Mouse (Mus musculus) monocyte, adult 2 months (primary cell): ENCODE data around the gene Gm973.
A peak's percentile ranks its signal among the peaks of the same experiment; 100 is the strongest.

Source experiments
- DNase-seq, 2 experiments: peaks; one replicate each; pipeline ENCODE4 v3.0.0; 2022; ENCODE audit warnings: low spot score in 2 of 2, low read depth in 1 of 2

Gene Gm973

DNA sequence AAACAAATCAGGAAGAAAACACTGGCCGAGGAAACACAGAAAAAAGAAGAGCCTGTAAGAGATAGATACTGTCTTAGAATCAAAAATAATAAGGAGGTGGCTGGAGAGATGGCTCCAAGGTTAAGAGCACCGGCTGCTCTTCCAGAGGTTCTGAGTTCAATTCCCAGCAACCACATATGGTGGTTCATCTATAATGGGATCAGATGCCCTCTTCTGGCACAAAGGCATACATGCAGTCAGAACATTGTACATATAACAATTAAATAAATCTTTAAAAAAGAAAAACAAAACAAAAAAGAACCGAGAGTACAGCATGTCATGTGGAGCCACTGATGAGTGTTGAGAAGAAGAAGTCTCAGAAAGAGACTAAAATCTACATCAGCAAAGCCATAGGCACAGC lies 64.8 kb downstream of the Gm973 start:
- DNase-seq: no peak

GRCm38 (mm10) chr1:59584656-59585410 lies 68.8 kb downstream of the Gm973 start:
- DNase-seq: no peak

DNA sequence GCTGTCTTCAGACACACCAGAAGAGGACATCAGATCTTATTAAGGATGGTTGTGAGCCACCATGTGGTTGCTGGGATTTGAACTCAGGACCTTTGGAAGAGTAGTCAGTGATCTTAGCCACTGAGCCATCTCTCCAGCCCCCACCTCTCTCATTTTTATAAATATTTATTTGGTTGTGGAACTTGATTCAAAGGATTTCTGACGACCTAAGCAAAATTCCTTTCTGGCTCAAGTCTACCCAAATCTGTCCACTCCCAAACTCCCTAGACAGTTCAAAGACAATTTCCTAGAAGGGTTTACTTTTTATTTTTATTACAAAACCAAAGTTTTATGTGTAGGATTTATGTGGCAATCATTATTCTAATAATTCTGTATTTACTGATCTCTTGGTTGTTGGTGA lies 73.2 kb downstream of the Gm973 start:
- no peak for DNase-seq

DNA sequence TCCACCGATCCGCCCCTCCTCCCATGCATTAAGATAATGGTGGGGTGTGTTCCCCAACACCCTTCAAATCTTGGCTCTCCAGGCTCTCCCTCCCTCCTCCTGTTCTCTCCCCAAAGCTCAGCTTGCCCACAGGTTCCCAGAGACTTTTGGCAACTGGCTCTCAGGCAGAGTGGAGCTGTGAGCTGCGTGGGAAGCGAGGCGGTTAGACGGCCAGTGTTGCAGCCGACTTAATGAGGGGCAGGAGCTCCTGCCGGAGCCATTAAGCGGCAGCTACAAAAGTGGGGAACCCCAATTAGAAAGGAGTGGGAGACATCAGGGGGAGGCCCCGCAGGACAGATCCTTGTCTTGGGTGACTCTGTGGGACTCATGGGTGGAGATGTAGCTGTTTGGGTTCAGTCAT lies 76.3 kb downstream of the Gm973 start:
- no peak for DNase-seq

- no peak for DNase-seq
Observed at GRCm38 (mm10) chr1:59592876-59593275, 76.8 kb downstream of the Gm973 start.

DNA sequence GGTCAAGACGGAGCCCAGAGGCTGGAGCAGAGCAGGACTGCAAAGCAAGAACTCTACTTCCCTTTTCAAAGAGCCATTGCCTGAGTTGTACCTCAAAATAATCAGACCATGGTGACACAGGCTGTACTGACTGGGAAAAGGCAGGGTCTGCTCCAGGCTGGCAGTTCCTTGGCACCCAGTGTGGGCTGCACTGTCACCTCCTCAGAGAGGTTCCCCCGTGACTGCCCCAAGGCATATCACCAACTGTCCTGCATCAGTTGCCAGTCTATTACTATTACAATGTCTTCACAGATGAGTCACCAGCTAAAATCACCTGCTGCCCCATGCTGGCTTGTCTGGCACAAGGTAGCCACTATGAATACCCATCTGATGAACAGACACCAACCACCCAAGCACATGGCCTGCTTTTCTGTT lies 77.6 kb downstream of the Gm973 start:
- DNase-seq: no peak

- no peak for DNase-seq
Observed at GRCm38 (mm10) chr1:59594586-59595266, 78.7 kb downstream of the Gm973 start.

DNA sequence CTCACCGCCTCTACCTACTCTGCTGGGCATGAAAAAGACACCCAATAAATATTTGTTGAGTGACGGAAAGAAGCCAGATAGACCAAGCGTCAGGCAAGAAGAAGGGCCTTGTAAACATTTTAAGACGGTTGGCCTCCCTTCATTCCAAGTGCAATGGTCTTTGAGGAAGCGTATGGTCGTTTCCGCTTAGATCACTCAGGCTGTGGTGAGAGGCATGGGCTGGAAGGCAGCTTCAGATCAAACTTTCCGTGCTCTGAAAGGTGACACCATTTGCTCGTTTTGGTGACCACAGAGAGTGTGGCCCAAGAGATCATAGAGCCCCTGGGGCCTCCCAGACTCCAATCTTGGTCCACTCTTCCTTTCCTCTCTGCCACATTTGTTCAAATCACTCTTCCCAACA lies 79.5 kb downstream of the Gm973 start:
- no peak for DNase-seq

DNA sequence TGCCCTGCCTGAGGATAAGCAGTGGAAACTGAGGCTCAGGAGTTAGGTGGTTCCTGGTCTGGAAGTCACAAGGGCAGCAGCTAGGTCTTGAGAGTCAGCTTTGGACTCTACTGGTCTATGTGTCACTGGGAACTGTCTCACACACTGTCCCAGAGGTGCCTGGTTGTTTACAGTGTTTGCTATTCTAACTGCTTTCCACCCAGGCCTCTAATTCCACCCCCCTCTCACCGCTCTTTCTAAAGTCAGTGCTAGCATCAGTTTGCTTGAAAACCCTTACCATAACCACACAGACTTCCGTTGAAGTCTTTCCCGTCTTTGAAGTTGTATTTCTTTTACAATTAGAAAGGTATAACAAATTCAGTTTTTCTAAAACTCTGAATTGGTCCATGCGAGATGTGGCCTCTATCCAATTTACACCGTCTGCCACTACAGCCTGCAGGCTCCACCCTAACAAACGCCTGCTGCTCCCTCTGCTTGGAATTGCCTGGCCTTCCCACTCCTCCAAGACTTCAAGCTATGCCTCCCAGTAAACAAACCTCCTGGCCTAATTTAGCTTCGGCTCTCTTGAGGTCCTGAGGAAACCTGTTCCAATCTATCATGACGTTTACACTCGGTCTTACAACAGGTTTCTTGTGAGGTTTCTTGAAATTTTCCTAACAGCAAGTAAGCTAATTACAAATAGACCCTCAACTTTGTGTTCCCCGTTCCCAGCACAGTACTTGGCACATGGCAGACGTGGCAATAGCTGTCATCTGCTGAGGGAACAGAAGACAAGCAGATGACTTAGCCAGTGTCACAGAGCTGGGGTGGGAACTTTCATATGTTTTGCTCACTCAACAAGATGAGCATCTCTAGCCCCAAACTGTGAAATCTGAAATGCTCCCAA lies 86.7 kb downstream of the Gm973 start:
- no peak for DNase-seq

DNA sequence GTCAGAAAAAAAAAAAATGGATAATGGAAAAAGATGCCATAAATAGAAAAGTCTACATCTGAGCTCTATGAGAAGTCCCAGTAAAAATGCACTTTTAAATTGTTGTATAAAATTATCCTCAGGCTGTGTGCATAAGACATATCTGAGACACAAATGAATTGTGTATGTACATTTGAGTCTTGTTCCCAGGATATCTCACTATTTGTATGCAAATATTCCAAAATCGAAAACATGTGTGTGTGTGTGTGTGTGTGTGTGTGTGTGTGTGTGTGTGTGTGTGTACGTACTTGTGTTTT lies 87.3 kb downstream of the Gm973 start:
- DNase-seq: no peak

DNA sequence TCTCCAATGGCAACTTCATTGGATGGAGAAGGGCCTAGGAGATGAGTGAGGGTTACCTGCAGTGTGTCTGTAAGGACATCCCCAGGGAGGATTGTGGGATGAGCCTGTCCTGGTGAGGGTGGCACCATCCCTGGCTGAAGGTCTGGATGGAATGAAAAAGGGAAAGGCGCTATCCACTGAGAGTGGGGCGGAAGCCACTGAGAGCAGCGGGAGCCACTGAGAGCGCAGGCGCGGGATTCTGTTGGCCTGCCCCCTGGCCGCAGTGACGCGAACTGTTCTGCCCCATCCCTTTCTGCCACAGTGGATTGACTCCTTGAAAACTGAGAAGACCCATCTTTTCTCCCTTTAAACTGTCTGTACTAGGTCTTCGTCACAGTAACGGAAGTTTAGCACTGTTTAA lies 87.8 kb downstream of the Gm973 start:
- no peak for DNase-seq

GRCm38 (mm10) chr1:59606479-59606878 lies 90.4 kb downstream of the Gm973 start:
- no peak for DNase-seq

DNA sequence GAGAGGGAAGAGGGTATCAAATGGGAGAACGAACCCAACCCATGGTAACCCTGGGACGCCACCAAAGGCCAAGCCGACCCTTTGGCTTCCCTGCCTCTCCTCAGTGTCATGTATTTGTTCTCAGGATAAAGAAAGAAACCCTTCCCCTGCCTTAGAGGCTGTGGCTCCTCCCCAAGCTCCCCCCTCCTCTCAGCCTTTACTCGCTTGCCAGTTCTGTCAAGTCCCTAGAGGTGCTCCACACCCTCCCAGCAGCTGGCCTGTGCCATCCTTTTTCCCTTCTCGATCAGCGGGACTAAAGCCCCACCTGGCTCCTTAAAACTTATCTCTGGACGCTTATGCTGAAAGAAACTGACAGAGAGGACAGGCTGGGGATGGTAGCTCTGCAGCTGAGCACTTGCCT lies 91.0 kb downstream of the Gm973 start:
- no peak for DNase-seq

DNA sequence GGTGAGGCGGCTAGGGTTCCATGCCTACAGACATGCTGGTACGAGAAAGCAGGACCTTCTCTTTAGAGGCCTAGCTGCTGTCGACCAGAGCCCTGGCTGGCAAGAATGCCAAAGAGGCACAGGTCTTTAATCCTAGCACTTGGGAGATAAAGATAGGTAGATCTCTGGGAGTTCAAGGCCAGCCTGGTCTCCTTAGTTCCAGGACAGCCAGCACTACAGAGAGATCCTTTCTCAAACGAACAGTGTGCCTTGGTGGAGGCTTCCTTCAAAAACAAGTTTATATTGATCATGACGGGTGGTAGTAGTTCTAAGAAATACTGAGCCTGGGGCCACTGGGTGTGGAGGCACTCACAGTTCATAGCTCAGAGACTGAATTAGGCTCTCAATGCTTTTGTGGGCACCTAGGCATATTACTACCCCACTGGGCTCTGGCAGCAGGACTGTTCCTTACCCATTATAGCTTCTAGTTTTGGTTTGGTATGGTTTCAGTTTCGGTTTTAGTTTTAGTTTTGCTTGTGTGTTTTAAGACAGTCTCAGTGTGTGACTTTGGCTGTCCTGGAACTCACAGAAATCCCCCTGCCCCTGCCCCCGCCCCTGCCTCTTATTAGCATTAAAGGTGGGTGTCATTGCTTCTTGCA lies 92.2 kb downstream of the Gm973 start:
- DNase-seq: no peak

DNA sequence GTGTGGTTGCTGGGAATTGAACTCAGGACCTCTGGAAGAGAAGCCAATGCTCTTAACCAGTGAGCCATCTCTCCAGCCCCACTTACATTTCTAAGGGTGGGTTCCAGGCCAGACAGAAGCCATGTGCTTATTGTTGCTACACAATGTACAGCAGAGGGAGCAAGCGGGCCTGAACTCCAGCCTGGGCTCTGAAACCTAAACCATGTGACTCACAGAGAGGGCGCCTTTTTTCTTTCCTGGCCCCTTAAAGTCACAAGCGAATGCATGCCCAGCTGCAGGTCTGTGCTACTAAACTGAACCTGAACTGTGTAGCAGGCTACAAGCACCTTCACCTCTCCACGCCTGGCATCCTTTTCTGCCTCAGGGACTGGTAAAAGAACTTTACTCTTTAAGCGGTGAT lies 92.9 kb downstream of the Gm973 start:
- DNase-seq: no peak

GRCm38 (mm10) chr1:59609458-59609857 lies 93.4 kb downstream of the Gm973 start:
- DNase-seq: no peak

DNA sequence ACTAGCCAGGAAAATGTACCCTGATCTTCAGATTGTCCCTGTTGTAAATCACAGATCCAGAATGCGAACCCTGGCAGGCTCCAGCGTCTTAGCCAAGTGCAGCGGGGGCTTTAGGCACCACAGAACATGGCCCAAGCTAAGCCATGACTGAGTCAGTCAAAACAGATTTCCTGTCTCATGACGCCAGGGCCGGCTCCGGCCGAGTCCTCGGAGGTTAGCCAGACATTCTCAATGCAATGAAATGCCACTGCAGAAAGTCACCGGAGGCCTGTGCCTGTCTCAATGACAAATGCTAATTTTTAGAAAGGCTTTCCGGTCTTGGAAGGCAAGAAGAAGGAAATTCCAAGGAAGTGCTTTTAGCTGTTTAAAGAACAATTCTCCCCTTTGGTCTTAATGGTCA lies 93.8 kb downstream of the Gm973 start:
- DNase-seq: no peak

DNA sequence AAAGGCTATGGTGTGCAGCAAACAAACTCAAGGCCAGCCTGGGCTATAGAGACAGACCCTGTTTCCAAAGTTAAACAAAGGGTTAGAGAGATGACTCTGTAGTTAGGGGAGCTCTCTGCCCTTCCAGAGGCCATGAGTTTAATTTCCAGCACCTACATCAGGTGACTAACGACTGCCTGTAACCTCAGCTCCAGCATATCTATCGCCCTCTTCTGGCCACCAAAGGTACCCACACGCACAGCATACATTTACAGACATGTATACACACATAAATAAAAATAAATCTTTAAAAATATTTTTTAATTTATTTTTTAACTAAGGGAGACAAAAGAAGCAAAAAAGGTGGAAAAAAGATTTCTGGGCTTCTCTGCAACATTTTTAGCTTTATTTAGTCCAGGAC lies 94.9 kb downstream of the Gm973 start:
- no peak for DNase-seq

DNA sequence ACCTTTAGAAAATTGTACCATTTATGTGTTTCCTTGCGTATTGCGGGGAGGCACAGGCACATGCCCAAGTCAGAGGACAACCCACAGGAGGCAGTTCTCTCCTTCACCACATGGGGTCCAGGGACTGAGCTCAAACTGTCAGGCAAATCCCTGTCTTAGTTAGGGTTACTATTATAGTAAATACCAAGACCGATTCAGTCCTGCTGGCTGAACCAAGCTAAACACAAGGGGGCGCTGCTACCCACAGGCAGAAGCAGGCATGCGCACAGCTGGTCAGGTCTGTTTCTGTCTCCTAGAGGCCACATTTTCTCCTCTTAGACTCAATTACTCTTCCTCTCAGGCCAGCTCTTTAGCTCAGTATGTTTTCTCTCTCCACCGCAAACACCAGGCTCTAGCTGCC lies 97.7 kb downstream of the Gm973 start:
- DNase-seq: peak in 1 of 2 experiments; percentile 37

GRCm38 (mm10) chr1:59615021-59615420 lies 99.0 kb downstream of the Gm973 start:
- DNase-seq: no peak

DNA sequence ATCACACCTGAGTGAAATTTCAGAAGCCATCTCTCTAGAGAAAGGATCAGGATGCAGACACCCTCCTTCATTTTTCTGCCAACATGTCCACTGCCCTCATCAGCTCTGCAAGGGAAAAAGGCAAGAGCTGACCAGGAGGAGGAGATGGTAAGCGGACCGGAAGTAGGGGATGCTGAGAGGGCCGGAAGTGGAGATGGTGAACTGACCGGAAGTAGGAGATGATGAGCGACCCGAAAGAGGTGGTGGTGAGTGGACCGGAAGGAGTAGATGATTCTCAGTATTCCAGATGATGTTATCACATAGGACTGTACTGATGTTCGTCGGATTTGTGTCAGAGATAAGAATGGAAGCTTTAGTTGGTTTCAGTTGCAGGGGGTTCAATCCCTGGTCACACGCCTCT lies 103.1 kb downstream of the Gm973 start:
- DNase-seq: no peak
